Mouse (Mus musculus): ENCODE measurements around the gene Cox14.
"Not testable (repeated sequence)": the region's sequence is repeated elsewhere in the genome, so short reads cannot be mapped to it uniquely, and the experiment has no call there.

Gene Cox14

DNA sequence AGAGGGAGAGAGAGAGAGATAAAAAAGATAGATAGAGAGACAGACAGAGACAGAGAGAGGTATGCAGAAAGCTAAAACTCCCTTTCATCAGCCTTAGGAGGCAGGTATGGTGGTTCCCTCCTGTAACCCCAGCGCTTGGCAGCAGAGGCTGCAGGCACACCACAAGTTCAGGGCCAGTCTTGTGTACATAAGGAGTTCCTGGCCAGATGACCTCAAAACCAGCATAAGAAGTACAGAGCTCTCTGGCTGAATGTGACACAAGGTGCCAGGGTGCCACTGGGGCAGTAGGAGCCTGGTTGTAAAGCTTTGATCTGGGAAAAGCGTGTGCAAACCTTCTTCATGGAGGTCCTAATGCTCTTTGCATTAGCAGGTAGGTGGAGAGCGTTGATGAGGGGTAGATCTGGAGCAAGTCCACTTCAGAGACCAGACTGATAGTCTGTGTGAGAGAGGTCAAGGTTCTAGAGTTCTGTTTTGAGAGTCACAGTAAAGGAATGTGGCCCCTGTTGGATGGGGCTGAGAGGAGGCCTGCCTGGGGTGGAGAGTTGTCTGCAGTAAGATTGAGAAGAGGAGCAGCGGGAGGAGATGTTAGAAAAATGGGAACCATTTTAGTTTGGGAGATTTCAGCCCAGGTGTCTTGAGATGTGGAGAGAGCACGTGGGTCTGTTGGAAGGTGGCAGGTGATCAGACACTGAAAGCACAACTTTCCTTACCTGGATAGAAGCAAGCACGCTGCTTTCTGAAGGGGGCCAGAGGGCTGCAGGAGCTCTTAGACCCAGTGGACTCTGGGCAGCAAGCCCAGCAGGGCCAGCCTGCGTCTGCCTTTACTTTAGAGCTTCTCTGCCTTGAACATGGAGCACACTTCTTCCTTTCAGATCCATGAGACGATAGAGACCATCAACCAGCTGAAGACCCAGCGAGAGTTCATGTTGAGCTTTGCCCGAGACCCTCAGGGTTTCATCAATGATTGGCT is 14.9 kb upstream of the Cox14 start:
- no peak for DNase-seq

DNA sequence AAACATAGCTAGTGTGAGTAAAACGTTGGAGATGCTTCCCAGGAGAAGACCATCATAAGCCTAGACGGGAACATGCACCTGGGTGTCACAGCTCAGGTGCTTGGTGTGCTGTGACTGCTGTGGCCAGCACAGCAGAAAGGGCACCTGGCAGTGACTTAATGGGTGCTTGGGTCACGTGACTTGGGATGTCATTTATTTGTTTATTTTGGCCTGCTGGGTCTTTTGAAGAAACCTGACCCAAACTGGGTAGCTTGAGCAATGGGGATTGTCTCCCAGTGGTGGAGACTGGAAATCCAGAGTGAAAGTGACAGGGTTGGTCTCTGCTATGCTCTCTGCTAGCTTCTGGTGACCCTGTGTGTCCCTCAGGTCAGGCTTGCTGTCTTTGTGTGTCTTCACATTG is 13.9 kb upstream of the Cox14 start:
- DNase-seq: no peak

DNA sequence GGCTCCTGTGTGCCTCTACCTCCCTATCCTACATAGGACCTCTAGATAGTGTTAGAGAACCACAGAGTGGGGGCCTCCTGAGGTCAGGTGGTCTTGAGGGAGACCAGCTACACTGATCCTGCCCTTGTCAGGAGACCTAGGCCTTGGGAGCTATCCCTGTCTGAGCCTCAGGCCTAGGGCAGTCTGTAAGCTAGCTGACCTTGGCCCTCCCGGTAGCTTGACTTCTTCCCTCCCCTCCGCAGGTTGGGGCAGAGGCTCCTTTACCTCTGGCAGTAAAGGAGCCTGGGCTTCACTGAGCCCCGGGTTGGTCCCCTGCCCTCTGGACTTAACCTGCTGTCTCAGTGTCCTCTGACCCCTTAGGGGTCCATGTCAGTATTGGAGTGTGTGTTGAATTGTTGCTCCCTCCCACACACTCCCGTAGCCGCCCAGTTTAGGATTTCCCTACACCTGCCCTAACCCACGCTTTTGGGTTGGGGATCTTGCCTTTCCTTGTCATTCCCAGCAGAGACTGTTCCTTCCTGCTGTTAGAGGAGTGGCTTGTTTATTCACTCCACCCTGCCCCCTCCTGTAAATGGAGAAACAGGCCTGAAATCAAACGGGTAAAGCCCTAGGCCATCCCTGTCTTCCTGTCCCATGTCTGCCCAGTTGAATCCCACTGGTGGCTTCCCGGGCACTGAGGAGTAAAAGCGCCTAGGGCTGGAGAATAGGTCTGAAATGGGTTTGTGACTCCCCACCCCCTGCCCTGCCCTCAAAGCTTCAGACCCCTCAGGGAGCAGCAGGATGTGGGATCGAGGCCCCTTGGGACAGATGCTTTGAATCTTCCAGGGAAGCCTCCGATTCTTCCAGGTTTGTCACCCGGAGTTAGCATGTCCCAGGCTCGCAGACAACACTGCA is 12.5 kb upstream of the Cox14 start:
- DNase-seq: no peak

DNA sequence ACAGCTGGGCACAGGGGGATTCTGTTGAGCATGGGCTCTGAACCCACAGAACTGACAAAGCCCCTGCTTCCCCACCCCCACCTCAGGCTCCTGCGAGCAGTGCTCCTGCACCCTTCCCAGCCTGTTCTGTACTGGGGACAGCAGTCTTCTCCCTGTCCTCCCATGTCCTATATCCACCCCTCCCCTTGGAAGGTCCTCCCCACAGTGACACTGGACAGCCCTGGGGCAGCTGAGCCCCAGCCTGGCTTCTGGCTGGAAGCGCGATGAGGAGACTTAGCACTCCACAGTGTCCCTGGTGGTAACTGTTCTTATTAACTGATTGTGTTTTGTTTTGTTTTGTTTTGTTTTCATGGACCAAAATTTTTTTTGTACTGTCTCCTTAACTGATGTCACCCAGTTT is 11.8 kb upstream of the Cox14 start:
- DNase-seq: no peak

DNA sequence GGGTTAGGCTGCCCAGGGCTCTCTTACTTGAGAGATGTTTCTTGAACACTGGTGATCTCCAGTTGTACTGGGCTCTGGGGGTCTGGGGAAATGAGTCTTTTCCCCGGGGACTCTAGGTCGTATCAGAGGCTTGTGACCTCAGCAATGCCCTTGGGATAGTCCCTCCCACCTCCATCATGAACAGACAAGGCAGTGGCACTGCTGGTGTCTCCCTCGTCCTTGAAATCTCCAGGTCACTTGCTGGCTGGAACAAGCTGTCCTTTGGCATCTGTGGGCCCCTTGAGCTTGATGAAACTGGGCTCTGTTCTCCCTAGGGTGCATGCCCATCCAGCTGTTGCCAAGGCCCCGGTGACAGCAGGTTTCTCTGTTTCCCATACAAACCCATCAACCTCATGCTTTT is 11.2 kb upstream of the Cox14 start:
- DNase-seq: no peak

DNA sequence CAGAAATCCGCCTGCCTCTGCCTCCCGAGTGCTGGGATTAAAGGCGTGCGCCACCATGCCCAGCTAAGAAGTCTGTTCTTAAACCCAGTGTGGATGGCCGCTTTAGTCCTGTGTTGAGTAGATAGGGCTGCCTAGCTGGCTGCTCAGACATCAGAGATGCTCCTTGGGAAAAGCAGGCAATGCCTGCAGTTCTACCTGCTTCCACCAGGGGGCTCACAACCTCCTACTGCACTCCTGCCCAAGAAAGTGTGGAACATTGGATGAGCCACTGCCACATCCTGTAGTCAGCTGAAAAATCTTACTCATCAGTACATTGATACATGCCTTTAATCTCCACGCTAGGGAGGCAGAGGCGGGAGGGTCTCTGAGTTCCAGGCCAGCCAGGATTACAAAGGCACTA is 10.6 kb upstream of the Cox14 start:
- peak; percentile 74 to 75 for DNase-seq

DNA sequence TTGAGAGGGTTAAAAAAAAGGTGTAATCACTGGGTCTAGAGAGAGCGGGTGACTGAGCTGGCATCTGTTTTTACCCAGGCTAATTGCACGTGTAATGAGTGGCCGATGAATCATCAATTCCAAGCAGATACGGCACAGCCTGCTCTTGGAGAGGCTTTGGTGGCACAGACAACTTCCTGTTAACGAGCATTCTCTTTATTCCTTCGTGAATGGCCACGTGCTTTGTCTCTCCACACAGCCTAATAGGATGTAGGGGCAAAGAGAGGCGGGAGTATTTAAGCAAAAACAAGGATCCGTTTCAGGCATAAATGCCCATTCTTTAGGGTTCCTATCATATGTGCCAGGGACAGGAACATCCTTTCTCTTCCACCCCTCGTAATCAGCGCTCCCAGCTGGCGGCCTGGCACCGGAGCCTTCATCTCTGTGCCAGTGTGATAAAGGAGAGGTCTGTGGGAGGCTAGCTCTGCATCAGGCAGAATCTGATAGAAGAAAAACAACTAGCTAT is 10.0 kb upstream of the Cox14 start:
- no peak for DNase-seq

DNA sequence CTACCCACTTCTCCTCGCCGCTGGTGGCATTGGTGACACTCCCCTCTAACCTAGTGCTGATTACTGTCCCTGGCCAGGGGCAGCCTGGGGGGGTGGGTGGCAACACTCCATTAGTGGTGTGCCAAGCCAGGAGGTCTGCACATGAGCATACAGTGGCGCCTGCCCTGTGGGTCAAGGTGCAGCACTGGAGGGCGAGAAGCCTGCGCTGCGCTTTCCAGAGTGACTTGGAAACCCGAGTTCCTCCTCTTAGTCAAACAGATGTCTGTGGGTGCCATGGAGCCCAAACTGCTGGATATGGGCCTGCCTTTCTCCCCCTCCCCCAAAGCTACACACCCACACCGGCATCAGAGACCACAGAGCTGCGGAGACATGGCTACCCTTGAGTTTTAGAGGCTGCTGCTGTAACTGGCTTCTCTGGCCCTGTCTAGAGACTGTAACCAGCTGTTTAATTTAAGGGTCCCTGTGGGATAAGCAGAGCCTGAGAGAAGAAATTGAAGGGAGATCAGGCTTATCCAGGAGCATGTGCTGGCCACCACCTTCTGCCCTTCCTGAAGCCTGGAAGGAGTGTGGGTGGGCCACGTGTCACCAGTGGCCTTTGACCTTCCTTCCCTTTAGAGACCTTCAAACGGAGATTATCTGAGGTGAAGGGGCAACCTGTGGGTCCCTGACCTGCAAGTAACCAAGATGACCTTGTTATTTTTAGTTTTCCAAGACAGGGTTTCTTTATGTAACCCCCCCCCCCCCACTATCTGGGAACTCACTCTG is 9.3 kb upstream of the Cox14 start:
- no peak for DNase-seq

DNA sequence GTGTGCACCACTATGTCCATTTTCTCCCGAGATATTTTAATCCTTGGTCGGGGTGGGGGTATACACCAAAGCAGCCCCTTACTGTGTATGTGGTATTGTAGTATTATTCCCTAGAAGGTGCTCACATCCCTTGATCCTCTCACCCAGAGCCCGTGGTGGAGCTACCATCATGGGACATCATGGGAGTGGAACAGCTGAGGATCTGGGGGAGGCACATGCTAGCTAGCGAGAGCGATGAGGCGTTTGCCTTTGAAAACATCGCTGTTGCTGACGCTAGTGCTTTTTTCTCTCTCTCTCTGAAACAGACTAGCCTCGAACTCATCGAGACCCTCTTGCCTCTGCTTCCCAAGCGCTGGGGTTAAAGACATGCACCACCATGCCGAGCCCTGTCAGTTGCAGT is 8.6 kb upstream of the Cox14 start:
- no peak for DNase-seq

DNA sequence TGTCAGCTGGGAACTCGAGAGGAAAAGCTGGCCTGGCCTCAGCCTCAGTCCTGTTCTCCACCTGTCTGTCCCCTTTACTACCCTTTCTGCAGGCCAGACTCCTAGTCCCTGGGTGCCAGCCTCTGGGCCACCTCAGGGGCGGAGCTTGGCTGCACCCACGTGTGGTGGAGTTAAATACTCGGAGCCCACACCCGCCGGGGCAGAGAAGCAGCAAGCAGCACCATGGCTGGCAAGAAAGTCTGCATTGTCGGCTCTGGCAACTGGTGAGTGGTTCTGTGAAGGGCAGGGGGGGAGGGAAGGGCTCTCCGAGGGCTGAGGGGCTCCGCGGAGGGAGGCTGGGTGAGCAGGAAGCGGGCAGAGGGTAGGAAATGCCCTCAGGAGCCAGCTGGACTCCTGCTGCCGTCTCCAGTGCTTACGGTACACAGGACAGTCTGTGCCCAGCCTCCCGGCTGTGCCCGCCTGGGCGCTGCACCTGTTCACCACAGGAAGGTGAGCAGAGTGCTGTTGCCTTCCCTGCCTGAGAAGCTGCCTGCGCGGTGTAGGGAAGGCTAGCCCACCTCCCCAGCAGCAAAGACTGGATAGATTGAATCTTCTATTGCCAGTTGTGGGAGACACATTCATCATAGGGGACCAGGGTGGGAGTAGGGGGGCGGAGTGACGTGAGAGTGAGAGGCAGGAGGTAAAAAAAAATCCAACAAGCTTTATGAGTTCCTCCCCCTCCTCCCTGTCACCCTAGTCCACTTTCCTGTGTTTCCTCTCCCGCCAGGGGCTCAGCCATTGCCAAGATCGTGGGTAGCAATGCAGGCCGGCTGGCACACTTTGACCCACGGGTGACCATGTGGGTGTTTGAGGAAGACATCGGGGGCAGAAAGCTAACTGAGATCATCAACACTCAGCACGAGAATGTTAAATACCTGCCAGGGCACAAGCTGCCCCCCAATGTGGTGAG is 7.8 kb upstream of the Cox14 start, which contains the start of gene Gpd1:
TSS of gene Gpd1 (plus strand) at position 130 of the 949 bp plus-strand sequence.
- DNase-seq: peak; percentile 72 to 75

DNA sequence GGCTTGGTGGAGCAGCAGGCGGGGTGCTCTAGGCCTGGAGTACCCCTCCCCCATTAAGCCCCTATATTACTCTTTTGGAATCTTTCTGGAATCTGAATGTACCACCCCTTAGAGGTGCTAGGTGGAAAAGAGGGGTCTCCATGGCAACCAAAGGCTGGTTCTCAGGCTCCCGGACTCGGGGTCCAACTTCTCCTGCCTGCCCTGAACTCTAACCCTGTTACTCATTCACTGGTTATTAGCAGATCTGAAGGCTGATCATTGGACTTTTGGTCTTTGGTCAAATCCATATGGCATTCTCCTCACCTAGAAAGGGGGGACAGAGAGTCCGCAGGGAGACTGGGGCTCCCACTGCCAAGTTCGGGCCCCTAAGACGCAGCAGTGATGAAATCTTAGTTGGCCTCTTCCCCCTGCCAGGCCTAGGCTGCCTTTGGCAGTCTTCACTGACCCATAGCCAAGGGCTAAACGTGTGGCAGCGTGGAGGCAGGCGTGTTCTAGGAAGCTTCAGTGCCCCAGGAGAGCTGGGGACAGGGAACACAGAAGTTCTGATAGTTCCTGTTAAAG is 6.9 kb upstream of the Cox14 start:
- no peak for DNase-seq

DNA sequence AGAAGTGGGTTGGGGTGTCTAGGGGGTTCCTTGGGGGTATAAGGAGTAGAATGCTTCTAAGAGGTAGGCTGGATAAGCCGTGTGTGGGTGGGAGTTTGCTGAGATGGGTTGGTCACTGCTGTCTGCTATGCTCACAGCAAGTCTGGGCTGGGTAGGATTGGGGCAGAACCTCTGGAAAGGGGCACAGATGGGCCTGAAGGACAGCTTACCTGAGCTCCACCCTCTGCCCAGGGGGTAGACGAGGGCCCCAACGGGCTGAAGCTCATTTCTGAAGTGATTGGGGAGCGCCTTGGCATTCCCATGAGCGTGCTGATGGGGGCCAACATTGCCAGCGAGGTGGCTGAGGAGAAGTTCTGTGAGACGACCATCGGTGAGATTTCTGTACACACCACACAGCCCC is 5.6 kb upstream of the Cox14 start:
- no peak for DNase-seq

DNA sequence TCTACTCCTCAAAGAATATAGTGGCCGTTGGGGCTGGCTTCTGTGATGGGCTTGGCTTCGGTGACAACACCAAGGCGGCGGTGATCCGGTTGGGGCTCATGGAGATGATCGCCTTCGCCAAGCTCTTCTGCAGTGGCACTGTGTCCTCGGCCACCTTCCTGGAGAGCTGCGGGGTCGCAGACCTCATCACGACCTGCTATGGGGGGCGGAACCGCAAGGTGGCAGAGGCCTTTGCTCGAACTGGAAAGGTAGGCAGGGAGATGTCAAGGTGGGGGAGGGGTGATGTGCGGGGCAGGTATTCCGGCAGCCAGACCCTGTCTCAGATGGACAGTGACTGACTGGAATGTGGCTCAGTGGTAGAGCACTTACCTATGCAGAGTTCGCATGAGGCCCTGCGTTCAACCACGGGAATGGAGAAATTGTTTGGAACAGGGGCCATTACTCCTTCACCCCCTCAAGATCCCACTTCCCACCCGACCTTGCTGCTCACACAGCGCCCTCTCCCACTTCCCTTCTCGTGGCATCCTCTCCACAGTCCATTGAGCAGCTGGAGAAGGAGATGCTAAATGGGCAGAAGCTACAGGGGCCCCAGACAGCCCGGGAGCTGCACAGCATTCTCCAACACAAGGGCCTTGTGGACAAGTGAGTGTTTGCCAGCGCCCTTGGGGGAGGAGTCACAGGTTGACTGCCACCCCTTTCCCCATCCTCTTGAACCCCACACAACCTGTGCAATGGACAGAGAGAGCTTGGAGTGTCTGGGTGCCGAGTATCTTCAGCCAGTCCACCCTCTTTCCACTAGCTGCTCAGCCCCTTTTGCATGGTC is 3.3 kb upstream of the Cox14 start:
- no peak for DNase-seq

DNA sequence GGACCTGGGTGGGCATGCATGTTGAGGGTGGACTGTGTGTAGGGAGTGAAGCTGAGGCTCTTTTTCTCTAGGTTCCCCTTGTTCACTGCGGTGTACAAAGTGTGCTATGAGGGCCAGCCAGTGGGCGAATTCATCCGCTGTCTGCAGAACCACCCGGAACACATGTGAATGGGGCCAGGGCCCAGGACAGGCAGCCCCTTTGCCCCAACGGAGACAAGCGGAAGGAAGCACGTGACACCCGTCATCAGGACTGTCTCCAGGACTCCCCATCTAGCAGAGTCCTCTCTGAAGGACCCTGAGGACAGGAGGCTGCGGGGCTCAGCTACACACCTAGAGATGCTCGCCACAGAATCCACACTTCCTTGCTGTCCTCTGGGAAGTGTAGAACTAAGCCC is 2.3 kb upstream of the Cox14 start:
- no peak for DNase-seq

DNA sequence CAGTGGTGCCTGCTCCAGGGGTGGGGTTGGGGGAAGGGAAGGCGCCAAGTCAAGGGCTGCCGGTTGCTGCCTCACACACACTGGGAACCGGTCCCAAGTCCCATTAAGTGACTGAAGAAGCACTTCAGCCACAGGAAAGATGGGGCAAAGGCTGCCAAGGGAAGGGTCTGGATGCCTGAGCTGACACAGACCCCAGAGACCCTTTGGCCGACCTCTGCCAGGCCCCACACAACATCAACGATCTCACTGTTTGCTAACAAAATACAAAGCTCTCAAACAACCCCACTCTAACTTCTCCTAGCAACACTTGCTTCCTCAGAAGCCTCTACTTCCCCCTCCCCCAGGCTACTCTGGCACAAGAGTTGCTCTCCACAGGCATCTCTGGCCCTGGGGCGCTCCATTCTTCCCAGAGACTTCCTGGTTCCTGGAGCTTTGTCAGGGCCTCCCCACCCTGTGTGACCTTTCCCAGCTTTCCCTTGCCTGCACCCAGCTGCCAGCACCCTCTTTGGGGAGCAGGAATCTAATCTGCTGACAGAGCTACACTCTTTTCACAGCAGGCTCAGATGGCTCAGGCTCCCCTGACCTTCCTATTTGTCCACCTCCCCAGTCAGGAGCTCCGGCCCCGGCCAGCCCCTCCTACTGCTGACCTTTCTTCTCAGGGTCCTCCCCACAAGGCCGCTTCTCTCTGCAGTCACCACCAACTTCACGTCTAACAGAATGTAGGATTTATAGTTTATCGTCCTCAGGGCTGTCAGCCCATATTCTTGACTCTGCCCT is 1.7 kb upstream of the Cox14 start:
- peak; percentile 85 to 89 for DNase-seq

DNA sequence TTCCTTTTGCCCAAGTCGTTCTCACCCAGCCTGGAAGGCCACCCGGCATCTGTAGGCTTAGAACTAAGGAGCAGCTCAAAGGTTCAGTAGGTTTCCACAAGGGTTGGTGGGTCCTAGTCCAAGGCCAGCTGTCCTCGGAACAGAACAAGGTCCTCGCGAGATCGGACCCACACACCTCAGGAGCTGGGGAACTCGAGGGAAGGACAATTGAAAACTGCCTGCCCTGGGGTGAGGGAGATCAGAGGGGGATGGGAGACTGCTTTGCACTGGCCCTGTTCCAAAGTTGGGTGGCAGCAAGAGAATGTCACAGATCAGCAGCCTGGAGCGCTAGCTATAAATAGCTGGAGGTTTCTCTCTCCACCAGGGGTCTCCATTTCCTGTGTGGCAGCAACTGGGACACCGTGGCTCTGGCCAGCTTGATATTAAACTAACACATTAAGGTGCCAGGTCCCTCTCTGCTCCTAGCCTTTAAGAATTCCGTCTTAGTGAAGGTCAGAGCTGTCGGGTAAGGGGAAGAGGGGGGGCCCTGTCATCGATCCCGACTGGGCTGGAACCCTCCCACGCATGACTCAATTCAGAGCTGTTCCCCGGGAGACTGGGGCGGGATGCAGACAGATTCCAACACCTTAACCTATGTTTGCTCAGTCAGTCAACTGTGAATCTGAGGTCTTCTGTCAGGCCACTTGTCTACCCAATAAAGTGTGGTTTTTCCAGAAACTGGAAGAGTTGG is 961 bp upstream of the Cox14 start:
- DNase-seq: peak; percentile 72 to 80

DNA sequence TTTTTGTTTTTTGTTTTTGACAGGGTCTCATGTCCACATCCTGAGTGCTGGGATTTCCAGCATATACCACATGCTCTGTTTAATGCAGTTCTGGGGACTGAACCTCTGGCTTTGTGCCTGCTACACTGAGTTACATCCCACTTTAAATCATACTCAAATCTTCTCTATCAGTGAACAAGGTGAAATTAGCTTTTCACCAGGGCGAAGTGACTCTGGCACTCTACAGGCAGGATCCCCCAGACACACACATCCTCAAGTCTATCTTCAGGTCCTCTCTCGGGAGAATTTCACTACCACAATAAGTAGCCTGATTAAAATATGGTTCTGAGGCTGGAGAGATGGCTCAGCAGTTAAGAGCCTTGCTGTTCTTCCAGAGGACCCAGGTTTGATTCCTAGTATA is 1.1 kb downstream of the Cox14 start:
- no peak for DNase-seq

DNA sequence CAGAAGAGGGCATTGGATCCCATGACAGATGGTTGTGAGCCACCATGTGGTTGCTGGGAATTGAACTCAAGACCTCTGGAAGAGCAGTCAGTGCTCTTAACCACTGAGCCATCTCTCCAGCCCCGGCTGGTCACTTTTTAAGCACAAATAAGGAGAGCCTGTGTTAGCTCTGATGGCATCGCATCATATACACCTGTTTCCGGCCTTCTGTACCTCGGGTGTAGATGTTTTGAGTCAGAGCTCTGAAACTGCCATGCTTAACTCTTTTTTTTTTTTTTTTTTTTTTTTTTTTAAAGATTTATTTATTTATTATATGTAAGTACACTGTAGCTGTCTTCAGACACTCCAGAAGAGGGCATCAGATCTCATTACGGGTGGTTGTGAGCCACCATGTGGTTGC is 1.6 kb downstream of the Cox14 start:
- not testable (repeated sequence) for DNase-seq

DNA sequence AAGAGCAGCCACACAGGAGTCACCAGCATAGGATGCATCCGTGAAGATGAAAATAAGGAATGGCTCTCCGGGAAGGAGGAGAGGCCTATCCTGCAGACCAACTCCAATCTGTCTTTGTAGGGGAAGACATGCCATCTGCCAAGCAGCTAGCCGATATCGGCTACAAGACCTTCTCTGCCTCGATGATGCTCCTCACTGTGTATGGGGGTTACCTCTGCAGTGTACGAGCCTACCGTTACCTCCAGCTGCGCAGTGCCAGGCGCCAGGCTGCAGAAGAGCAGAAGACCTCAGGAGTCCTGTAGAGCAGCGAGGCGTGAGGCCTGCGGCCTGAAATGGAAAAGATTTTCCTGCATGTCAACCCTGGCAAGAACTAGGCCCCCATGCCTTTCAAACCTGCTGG is 2.1 kb downstream of the Cox14 start:
- no peak for DNase-seq

Measured in lung, adult 18-20 months (tissue).